Mouse (Mus musculus): ENCODE measurements around the gene Mlec. TPM values are rescaled to one million over a fixed set of nuclear protein-coding genes. Genes with fewer than 3 reads are reported as not detected.
"Not testable (repeated sequence)": the region's sequence is repeated elsewhere in the genome, so short reads cannot be mapped to it uniquely, and the experiment has no call there.

Mlec gene
- polyA plus RNA-seq, 1 experiment from 2014 or later, result 68.9 TPM

- no peak overlapping the region for H3K4me3 ChIP-seq (ENCODE audit: low read depth, low read length)
- no peak overlapping the region for H3K9ac ChIP-seq (ENCODE audit: low read depth, low read length)
- H3K4me2 ChIP-seq, result no peak overlapping the region
- H3K9me3 ChIP-seq (replicated peaks; ENCODE audit: control insufficient read depth, low read length), result no peaks in the 10 kb centered on the region
- peaks cover 33% of the 10 kb centered on the region for H3K4me1 ChIP-seq (ENCODE audit: control insufficient read depth, insufficient read depth, low read length)
- ATAC-seq (replicated peaks; ENCODE audit: insufficient number of reproducible peaks, low FRiP score, low TSS enrichment), result no peak
- no peaks in the 10 kb centered on the region for H3K27me3 ChIP-seq (ENCODE audit: control insufficient read depth, insufficient read depth, low read length)
- H3K27ac ChIP-seq (ENCODE audit: low read depth, low read length), result no peak overlapping the region
- peaks cover 36% of the 10 kb centered on the region for H3K36me3 ChIP-seq (ENCODE audit: control insufficient read depth, insufficient read depth, low read length)
- 94% methylated on average over 14 of the region's 14 CpGs for WGBS (ENCODE audit: insufficient replicate concordance)
Observed at GRCm38 (mm10) chr5:115149675-115150459, 8.1 kb downstream of the Mlec start.

GRCm38 (mm10) chr5:115148872-115149271 lies 9.1 kb downstream of the Mlec start:
- H3K27me3 ChIP-seq (ENCODE audit: control insufficient read depth, insufficient read depth, low read length); H3K27ac ChIP-seq (ENCODE audit: low read depth, low read length); ATAC-seq (replicated peaks; ENCODE audit: insufficient number of reproducible peaks, low FRiP score, low TSS enrichment); H3K4me3 ChIP-seq (ENCODE audit: low read depth, low read length); H3K9ac ChIP-seq (ENCODE audit: low read depth, low read length); H3K9me3 ChIP-seq (replicated peaks; ENCODE audit: control insufficient read depth, low read length); H3K4me2 ChIP-seq: not testable (repeated sequence)
- H3K4me1 ChIP-seq (ENCODE audit: control insufficient read depth, insufficient read depth, low read length), result peaks cover 24% of the 10 kb centered on the region
- peaks cover 39% of the 10 kb centered on the region for H3K36me3 ChIP-seq (ENCODE audit: control insufficient read depth, insufficient read depth, low read length)
- WGBS (ENCODE audit: insufficient replicate concordance), result no CpG with 5 or more reads among the region's 1 CpGs

GRCm38 (mm10) chr5:115148378-115148777 lies 9.6 kb downstream of the Mlec start:
- Histone ChIP-seq H3K9me3 (replicated peaks; ENCODE audit: control insufficient read depth, low read length) (no peaks in the 10 kb centered on the region), H3K36me3 (ENCODE audit: control insufficient read depth, insufficient read depth, low read length) (peaks cover 40% of the 10 kb centered on the region), H3K4me3 (ENCODE audit: low read depth, low read length) (no peak overlapping the region), H3K27me3 (ENCODE audit: control insufficient read depth, insufficient read depth, low read length) (no peaks in the 10 kb centered on the region), H3K4me2 (no peak overlapping the region), H3K4me1 (ENCODE audit: control insufficient read depth, insufficient read depth, low read length) (peaks cover 21% of the 10 kb centered on the region), H3K9ac (ENCODE audit: low read depth, low read length) (no peak overlapping the region), H3K27ac (ENCODE audit: low read depth, low read length) (no peak overlapping the region)
- no peak for ATAC-seq (replicated peaks; ENCODE audit: insufficient number of reproducible peaks, low FRiP score, low TSS enrichment)
- 90% methylated on average over 8 of the region's 8 CpGs for WGBS (ENCODE audit: insufficient replicate concordance)

GRCm38 (mm10) chr5:115147388-115147787 lies 10.6 kb downstream of the Mlec start:
- ATAC-seq (replicated peaks; ENCODE audit: insufficient number of reproducible peaks, low FRiP score, low TSS enrichment), result no peak
- H3K27me3 ChIP-seq (ENCODE audit: control insufficient read depth, insufficient read depth, low read length), result no peaks in the 10 kb centered on the region
- peaks cover 11% of the 10 kb centered on the region for H3K4me1 ChIP-seq (ENCODE audit: control insufficient read depth, insufficient read depth, low read length)
- WGBS (ENCODE audit: insufficient replicate concordance), result 70% methylated on average over 3 of the region's 3 CpGs
- peaks cover 43% of the 10 kb centered on the region for H3K36me3 ChIP-seq (ENCODE audit: control insufficient read depth, insufficient read depth, low read length)
- H3K27ac ChIP-seq (ENCODE audit: low read depth, low read length), result no peak overlapping the region
- H3K4me2 ChIP-seq, result no peak overlapping the region
- no peaks in the 10 kb centered on the region for H3K9me3 ChIP-seq (replicated peaks; ENCODE audit: control insufficient read depth, low read length)
- H3K4me3 ChIP-seq (ENCODE audit: low read depth, low read length), result no peak overlapping the region
- no peak overlapping the region for H3K9ac ChIP-seq (ENCODE audit: low read depth, low read length)

- ATAC-seq (replicated peaks; ENCODE audit: insufficient number of reproducible peaks, low FRiP score, low TSS enrichment), result no peak
- H3K9me3 ChIP-seq (replicated peaks; ENCODE audit: control insufficient read depth, low read length), result no peaks in the 10 kb centered on the region
- no peaks in the 10 kb centered on the region for H3K27me3 ChIP-seq (ENCODE audit: control insufficient read depth, insufficient read depth, low read length)
- no peak overlapping the region for H3K27ac ChIP-seq (ENCODE audit: low read depth, low read length)
- H3K4me2 ChIP-seq, result no peak overlapping the region
- no peak overlapping the region for H3K9ac ChIP-seq (ENCODE audit: low read depth, low read length)
- H3K4me3 ChIP-seq (ENCODE audit: low read depth, low read length), result no peak overlapping the region
- peaks cover 5% of the 10 kb centered on the region; the same call in 1 of the 2 replicates for H3K4me1 ChIP-seq (ENCODE audit: control insufficient read depth, insufficient read depth, low read length)
- peaks cover 43% of the 10 kb centered on the region for H3K36me3 ChIP-seq (ENCODE audit: control insufficient read depth, insufficient read depth, low read length)
Observed at GRCm38 (mm10) chr5:115146747-115147130, 11.2 kb downstream of the Mlec start.

GRCm38 (mm10) chr5:115145976-115146746 lies 11.8 kb downstream of the Mlec start:
- Histone ChIP-seq H3K9me3 (replicated peaks; ENCODE audit: control insufficient read depth, low read length) (no peaks in the 10 kb centered on the region), H3K4me1 (ENCODE audit: control insufficient read depth, insufficient read depth, low read length) (no peaks in the 10 kb centered on the region), H3K27me3 (ENCODE audit: control insufficient read depth, insufficient read depth, low read length) (no peaks in the 10 kb centered on the region), H3K27ac (ENCODE audit: low read depth, low read length) (no peak overlapping the region), H3K9ac (ENCODE audit: low read depth, low read length) (no peak overlapping the region; the same call in 1 of the 2 replicates), H3K36me3 (ENCODE audit: control insufficient read depth, insufficient read depth, low read length) (peaks cover 43% of the 10 kb centered on the region), H3K4me3 (ENCODE audit: low read depth, low read length) (no peak overlapping the region), H3K4me2 (no peak overlapping the region)
- ATAC-seq (replicated peaks; ENCODE audit: insufficient number of reproducible peaks, low FRiP score, low TSS enrichment), result no peak
- 84% methylated on average over 6 of the region's 6 CpGs for WGBS (ENCODE audit: insufficient replicate concordance)

GRCm38 (mm10) chr5:115145253-115145968 lies 12.6 kb downstream of the Mlec start:
- 77% methylated on average over 11 of the region's 11 CpGs for WGBS (ENCODE audit: insufficient replicate concordance)
- no peak for ATAC-seq (replicated peaks; ENCODE audit: insufficient number of reproducible peaks, low FRiP score, low TSS enrichment)
- Histone ChIP-seq H3K4me1 (ENCODE audit: control insufficient read depth, insufficient read depth, low read length) (no peaks in the 10 kb centered on the region), H3K4me2 (no peak overlapping the region), H3K9me3 (replicated peaks; ENCODE audit: control insufficient read depth, low read length) (no peaks in the 10 kb centered on the region), H3K4me3 (ENCODE audit: low read depth, low read length) (no peak overlapping the region), H3K27me3 (ENCODE audit: control insufficient read depth, insufficient read depth, low read length) (no peaks in the 10 kb centered on the region), H3K9ac (ENCODE audit: low read depth, low read length) (no peak overlapping the region; the same call in 1 of the 2 replicates), H3K36me3 (ENCODE audit: control insufficient read depth, insufficient read depth, low read length) (peaks cover 39% of the 10 kb centered on the region), H3K27ac (ENCODE audit: low read depth, low read length) (no peak overlapping the region)

GRCm38 (mm10) chr5:115144471-115144870 lies 13.5 kb downstream of the Mlec start:
- H3K36me3 ChIP-seq (ENCODE audit: control insufficient read depth, insufficient read depth, low read length), result peaks cover 30% of the 10 kb centered on the region
- H3K4me2 ChIP-seq, result no peak overlapping the region
- WGBS (ENCODE audit: insufficient replicate concordance), result 78% methylated on average over 6 of the region's 6 CpGs
- H3K4me3 ChIP-seq (ENCODE audit: low read depth, low read length), result no peak overlapping the region
- H3K27me3 ChIP-seq (ENCODE audit: control insufficient read depth, insufficient read depth, low read length), result no peaks in the 10 kb centered on the region
- no peaks in the 10 kb centered on the region for H3K4me1 ChIP-seq (ENCODE audit: control insufficient read depth, insufficient read depth, low read length)
- no peak overlapping the region for H3K27ac ChIP-seq (ENCODE audit: low read depth, low read length)
- no peaks in the 10 kb centered on the region for H3K9me3 ChIP-seq (replicated peaks; ENCODE audit: control insufficient read depth, low read length)
- no peak overlapping the region for H3K9ac ChIP-seq (ENCODE audit: low read depth, low read length)
- ATAC-seq (replicated peaks; ENCODE audit: insufficient number of reproducible peaks, low FRiP score, low TSS enrichment), result no peak

Measured in heart, embryonic 11.5 days (tissue).